Mouse (Mus musculus) spleen, postnatal 10 days (tissue): Measurements from ENCODE around the gene Atp5d.

Experiments
- DNase-seq, 2 experiments: peaks; one replicate each; pipeline ENCODE4 v3.0.0; 2021 to 2022; ENCODE audit warnings: low spot score in 2 of 2

The Atp5d gene

GRCm38 (mm10) chr10:80138553-80139438 lies at the start of gene Atp5d:
Atp5d (plus strand) TSS chr10:80138632.
- peak; percentile 41 to 69 for DNase-seq

- no peak for DNase-seq
Observed at GRCm38 (mm10) chr10:80089146-80089545, 49.3 kb upstream of the Atp5d start.

- no peak for DNase-seq
Observed at GRCm38 (mm10) chr10:80091527-80091926, 46.9 kb upstream of the Atp5d start.

GRCm38 (mm10) chr10:80092690-80093089 lies 45.7 kb upstream of the Atp5d start:
- DNase-seq, result no peak

- DNase-seq, result no peak
Observed at GRCm38 (mm10) chr10:80094085-80094484, 44.3 kb upstream of the Atp5d start.

GRCm38 (mm10) chr10:80094684-80095083 lies 43.7 kb upstream of the Atp5d start:
- no peak for DNase-seq

- no peak for DNase-seq
Observed at GRCm38 (mm10) chr10:80095547-80095946, 42.9 kb upstream of the Atp5d start.

- DNase-seq, result no peak
Observed at GRCm38 (mm10) chr10:80097275-80097674, 41.2 kb upstream of the Atp5d start.

GRCm38 (mm10) chr10:80098630-80099029 lies 39.8 kb upstream of the Atp5d start:
- no peak for DNase-seq

GRCm38 (mm10) chr10:80100982-80101381 lies 37.5 kb upstream of the Atp5d start:
- DNase-seq, result no peak

GRCm38 (mm10) chr10:80102216-80102915 lies 36.1 kb upstream of the Atp5d start:
- DNase-seq, result peak; percentile 89 to 94

GRCm38 (mm10) chr10:80103032-80103431 lies 35.4 kb upstream of the Atp5d start:
- DNase-seq, result no peak

GRCm38 (mm10) chr10:80104181-80104580 lies 34.3 kb upstream of the Atp5d start:
- DNase-seq, result no peak

- peak in 1 of 2 experiments; percentile 59 for DNase-seq
Observed at GRCm38 (mm10) chr10:80105460-80105859, 33.0 kb upstream of the Atp5d start, which contains the start of gene Sbno2. Sbno2 (minus strand) TSS chr10:80105571.

- DNase-seq, result no peak
Observed at GRCm38 (mm10) chr10:80105926-80106325, 32.5 kb upstream of the Atp5d start.

GRCm38 (mm10) chr10:80107678-80108077 lies 30.8 kb upstream of the Atp5d start:
- DNase-seq, result no peak

GRCm38 (mm10) chr10:80114341-80115284 lies 23.8 kb upstream of the Atp5d start:
- DNase-seq, result peak; percentile 93 to 96

GRCm38 (mm10) chr10:80115290-80115943 lies 23.0 kb upstream of the Atp5d start, which contains the start of gene Stk11:
Stk11 (plus strand) TSS chr10:80115803.
- peak; percentile 98 to 100 for DNase-seq

- DNase-seq, result no peak
Observed at GRCm38 (mm10) chr10:80115944-80116335, 22.5 kb upstream of the Atp5d start.

- peak; percentile 63 to 74 for DNase-seq
Observed at GRCm38 (mm10) chr10:80116563-80116926, 21.9 kb upstream of the Atp5d start.
